Mouse (Mus musculus) erythroblast, embryonic 14.5 days (primary cell): ENCODE data around the gene 1700129C05Rik. TPM values are rescaled to one million over a fixed set of nuclear protein-coding genes. Genes with fewer than 3 reads are reported as not detected.

Source experiments
- H3K27me3 ChIP-seq: 2 replicates; pipeline ENCODE4 v1.6.1; 2012; ENCODE audit warnings: inconsistent platforms; ENCODE audit not compliant: control insufficient read depth
- H3K36me3 ChIP-seq: 2 replicates; pipeline ENCODE4 v1.6.1; 2012; ENCODE audit warnings: mild to moderate bottlenecking, inconsistent platforms; ENCODE audit not compliant: control insufficient read depth
- H3K4me1 ChIP-seq: 2 replicates; pipeline ENCODE4 v1.6.1; 2012; ENCODE audit warnings: inconsistent platforms; ENCODE audit not compliant: control insufficient read depth
- H3K4me3 ChIP-seq: replicated peaks from 2 replicates; pipeline ENCODE3; 2012; ENCODE audit warnings: moderate library complexity, mild to moderate bottlenecking, inconsistent platforms
- H3K9me3 ChIP-seq: 2 replicates; pipeline ENCODE4 v1.6.1; 2012; ENCODE audit warnings: low read length, inconsistent platforms, mixed read lengths; ENCODE audit not compliant: control insufficient read depth
- GATA1 ChIP-seq: IDR thresholded peaks from 2 replicates; pipeline ENCODE4 v1.6.1; 2012; ENCODE audit warnings: low read length, inconsistent platforms, mixed read lengths
- TAL1 ChIP-seq: IDR thresholded peaks from 3 replicates; pipeline ENCODE4 v1.6.1; 2012; ENCODE audit warnings: low read length, inconsistent platforms, mixed read lengths
- polyA plus RNA-seq: library from polyadenylated mRNA; stranded (reverse); fragments of >175 nt; gene quantifications from 2 replicates; pipeline ENCODE4 v1.2.3, GENCODE M21; 2012

The 1700129C05Rik gene
- polyA plus RNA-seq, 1 experiment = not detected

GRCm38 (mm10) chr14:59093601-59094000, 49.1 kb downstream of the 1700129C05Rik start:
- Histone ChIP-seq H3K4me1 (no peaks in the 10 kb centered on the region), H3K9me3 (no peaks in the 10 kb centered on the region), H3K27me3 (no peaks in the 10 kb centered on the region), H3K4me3 (no peak overlapping the region), H3K36me3 (no peaks in the 10 kb centered on the region)
- TF ChIP-seq TAL1 = no peak
- TF ChIP-seq GATA1 = no peak

DNA sequence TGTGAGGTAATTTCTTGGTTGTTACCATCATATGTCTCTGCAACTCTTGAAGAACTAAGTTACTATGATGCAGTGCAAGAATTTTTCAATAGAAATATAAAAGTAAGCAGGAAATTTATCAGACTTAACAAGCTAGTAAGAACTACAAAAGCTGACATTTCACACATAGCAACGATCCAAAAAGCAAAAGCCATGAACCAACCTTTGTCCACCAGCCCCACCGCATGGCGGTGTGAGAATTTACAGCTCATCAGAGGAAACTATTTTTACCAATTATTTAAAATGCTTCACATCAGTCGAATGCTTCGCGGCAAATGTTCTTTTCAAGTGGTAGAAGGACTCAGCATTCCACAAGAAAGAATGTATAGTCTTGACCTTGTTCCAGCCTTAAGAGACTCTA, 58.3 kb downstream of the 1700129C05Rik start:
- TF ChIP-seq TAL1 (no peak), GATA1 (no peak)
- H3K9me3 ChIP-seq = no peaks in the 10 kb centered on the region
- no peaks in the 10 kb centered on the region for H3K4me1 ChIP-seq
- H3K36me3 ChIP-seq = no peaks in the 10 kb centered on the region
- no peaks in the 10 kb centered on the region for H3K27me3 ChIP-seq
- H3K4me3 ChIP-seq = no peak overlapping the region

Other genes starting within 250 kb of the 1700129C05Rik start
- not detected in 2 replicates for gene Gm5142, start 35.9 kb upstream of the 1700129C05Rik start, polyA plus RNA-seq
- 0.28 and 0.67 TPM in 2 replicates for gene Rcbtb1, start 58.3 kb upstream of the 1700129C05Rik start, polyA plus RNA-seq
- gene Gm6904, start 117.3 kb upstream of the 1700129C05Rik start, polyA plus RNA-seq = not detected in 2 replicates
- not detected in 2 replicates for gene Phf11a, start 154.6 kb upstream of the 1700129C05Rik start, polyA plus RNA-seq
- gene Phf11b, start 198.5 kb upstream of the 1700129C05Rik start, polyA plus RNA-seq = not detected in 2 replicates
- not detected in 2 replicates for gene Phf11d, start 222.6 kb upstream of the 1700129C05Rik start, polyA plus RNA-seq